Mouse (Mus musculus): Measurements from ENCODE around the gene Celsr3. TPM values are rescaled to one million over a fixed set of nuclear protein-coding genes. Genes with fewer than 3 reads are reported as not detected.
A peak's percentile ranks its signal among the peaks of the same experiment; 100 is the strongest.

Celsr3 gene
- total RNA-seq, 2 experiments from 2014 or later = 0.07 TPM

DNA sequence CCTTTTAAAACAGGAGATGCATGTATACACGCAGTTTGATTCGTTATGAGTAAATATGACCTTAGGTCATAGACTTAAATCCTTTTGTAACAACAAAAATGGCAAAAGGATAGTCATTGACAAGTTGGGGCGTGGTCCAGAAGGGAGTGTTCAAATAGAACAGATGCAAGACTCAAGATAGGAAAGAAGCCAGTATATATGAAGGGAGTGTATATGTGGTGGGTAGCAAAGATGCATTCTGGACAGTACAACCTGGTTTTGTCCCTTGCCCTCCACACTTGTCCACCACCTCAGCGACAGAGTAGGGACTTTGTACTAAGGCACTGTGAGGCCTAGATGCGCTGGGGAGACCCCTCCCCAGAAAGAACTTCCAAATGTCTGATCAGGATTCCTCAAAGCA, 18.4 kb upstream of the Celsr3 start:
- no peak for DNase-seq

DNA sequence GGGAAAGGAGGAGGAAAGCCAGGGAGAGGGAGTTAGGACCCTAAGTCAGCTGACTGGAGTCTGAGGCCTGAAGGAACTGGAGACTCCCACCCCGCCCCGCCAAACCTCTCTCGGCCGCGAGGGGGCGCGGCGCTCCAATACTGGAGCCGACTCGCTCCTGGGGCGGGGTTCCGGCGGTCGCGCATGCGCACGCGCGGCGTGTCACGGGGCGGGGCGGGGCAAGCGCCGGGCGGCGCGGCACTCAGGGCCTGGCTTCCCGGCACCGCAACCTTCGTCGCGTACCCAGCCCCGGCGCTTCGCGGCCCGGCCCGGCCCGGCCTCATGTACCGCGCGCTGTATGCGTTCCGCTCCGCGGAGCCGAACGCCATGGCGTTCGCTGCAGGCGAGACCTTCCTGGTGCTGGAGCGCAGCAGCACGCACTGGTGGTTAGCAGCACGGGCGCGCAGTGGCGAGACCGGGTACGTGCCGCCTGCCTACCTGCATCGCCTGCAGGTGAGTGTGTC, 17.9 kb upstream of the Celsr3 start, which contains the start of gene Nckipsd:
TSS of gene Nckipsd (plus strand) at position 206 of the 503 bp plus-strand sequence.
- DNase-seq = peak; percentile 98

DNA sequence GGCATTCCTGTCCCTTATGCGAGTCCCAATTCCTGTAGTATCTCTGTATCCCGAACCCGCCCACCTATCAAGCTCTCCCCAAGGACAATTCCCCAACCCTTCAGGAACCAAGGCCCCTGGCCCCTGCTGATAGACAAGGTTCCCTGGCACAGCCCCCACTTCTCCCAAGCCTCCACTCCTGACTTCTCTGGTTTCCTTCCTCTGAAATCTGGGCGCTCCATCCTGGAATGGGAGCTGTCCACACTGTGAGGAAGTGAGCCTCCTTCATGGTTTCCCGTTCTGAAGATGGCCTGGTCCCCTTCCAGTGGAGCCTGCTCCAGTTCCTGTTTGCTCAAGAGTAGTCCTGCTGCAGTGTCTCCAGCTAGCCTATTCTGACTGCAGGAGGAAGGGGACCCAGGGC, 16.9 kb upstream of the Celsr3 start:
- DNase-seq = peak; percentile 47

DNA sequence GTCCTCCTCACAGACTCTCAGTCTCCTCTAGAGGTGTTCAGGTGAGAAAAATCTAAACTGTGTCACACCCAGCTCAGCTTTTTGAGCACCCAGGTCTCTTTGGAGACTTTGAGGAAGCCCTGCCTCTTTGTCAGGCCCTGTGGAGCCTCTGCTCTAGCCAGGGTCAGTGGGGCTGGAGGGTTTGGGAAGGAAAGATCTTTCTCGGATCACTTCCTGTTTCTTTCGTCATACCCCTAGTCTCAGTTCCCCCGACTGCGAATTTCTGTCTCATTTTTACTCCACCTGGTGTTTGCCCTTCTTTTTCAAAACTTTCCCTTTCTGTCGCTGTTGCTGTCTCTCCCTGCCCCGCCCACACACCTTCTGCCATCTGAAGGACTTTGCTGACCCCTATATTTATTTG, 16.4 kb upstream of the Celsr3 start:
- DNase-seq = no peak

DNA sequence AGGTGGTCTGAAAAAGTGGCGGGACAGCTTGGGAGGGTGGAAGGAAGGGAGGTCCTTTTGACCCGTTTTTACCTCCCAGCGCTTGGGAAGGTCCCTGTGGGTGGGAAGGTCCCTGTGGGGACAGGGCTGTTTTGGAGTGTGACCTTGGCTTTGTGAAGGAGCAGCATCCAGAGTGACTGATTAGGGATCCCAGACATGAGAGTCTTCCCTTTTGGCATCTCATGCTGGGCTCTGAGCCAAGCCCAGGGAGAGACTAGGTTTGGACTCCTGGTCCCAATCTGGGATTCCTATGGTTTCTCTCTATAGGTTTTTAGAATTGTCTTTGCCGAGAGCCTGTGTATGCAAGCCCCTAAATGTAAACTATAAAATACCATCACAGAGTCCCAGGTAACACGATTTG, 15.6 kb upstream of the Celsr3 start:
- DNase-seq = no peak

DNA sequence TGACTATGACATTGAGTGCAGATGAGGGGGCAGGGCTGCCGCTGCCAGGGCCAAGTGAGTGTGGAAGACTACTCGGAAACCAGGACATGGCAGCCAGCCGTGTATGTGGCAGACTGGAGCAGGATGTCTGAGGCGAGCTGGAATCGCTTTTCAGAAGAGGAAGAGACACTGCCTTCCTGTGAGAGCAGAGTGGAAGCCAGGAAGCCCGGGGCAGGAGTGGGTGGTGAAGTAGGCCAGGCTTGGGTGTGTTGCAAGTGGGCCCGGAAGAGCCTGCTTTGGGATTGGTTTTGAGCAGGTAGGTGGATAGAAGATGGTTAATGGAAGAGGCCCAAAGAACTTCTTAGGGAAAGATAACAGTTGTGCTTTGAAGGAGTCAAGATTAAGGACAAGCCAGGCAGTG, 10.6 kb upstream of the Celsr3 start:
- no peak for DNase-seq

DNA sequence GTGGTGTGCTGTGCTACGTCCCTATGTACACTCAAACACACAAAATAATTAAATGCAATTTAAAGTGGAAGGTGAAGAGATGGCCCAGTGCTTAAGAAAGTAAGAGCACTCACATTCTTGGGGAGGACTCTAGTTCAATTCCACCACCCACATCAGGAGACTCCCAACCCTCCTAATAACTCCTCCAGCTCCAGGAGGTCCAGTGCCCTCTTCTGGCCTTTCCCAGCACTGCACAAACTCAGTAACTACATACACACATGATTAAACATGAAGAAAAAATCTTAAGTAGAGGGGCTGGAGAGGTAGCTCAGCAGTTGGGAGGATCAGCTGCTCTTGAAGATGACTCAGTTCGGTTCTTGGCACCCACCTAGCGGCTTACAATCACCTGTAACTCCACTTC, 6.6 kb upstream of the Celsr3 start:
- peak; percentile 76 for DNase-seq

DNA sequence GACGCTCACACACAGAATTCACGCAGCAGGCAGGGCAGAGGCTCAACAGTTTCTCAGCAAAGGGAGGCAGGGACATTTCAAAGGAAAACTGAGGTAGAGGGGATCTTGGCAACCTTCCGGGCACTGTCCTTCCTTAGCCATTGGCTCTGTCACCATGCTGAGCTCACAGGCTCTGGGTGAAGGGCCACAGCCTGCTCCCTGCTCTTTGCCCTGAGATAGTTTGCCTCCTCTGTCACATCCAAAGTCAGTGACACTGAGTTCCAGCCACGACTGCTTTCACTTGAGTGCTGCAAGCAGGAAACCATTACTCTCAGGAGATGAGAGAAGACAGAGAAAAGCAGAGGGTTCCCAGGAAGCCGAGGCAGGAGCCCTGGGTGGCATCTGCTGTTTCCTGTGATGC, 6.0 kb upstream of the Celsr3 start:
- DNase-seq = no peak

DNA sequence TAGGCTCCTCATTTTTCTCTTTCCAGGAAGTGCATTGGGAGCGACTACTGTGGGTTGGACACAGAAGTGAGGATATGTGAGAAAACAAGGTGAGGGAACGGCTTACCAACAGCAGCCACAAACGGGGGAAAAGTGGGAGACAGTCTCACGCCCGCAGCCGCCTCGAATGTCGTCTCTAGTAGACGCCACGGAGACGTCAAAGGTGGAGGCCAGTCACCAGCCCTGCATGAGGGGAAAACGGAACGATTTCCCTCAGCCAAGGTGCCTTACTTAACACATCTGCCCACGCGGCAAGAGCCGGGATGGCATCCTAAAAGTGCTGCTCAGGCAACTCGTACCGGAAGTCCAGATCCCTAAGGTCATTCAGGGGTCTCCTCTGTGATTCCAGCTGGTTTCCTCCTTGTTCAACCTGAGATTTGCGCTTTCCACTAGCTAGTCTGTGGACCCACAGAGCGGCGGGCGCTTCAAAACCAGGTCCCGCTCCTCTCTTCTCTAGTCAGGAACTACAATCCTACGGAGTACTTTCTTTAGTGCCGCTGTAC, 1.9 kb upstream of the Celsr3 start:
- DNase-seq = no peak

DNA sequence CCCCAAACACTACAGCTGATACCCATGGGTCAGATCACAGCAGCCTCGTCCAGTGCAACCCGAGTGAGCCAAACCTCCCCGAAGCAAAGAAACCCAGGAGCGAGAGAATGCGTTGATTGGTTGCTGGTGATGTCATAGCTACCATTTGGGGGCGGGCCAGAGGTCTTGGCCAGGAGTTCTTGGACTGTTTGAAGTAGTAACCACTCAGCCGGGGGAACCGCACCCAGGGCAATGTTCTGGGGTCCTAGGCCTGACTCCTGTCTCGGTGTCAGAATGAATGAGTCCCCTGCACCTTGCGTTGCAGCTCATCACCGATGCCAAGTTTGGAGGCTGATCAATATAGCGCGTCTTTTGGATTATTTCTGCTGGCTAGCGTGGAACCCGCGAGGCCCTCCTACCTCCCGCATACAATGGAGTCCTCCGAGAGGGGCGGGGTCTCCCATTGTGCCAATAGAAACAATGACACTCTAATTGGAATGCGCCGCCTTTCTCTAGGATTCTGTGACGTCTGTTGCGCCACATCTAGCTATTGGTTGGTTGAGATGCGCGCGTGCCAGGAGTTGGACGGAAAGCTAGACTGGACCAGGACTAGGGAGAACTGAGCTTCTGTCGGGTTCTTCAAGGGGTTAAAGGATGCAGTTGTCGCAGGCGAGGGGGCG, 1.2 kb upstream of the Celsr3 start:
- no peak for DNase-seq

DNA sequence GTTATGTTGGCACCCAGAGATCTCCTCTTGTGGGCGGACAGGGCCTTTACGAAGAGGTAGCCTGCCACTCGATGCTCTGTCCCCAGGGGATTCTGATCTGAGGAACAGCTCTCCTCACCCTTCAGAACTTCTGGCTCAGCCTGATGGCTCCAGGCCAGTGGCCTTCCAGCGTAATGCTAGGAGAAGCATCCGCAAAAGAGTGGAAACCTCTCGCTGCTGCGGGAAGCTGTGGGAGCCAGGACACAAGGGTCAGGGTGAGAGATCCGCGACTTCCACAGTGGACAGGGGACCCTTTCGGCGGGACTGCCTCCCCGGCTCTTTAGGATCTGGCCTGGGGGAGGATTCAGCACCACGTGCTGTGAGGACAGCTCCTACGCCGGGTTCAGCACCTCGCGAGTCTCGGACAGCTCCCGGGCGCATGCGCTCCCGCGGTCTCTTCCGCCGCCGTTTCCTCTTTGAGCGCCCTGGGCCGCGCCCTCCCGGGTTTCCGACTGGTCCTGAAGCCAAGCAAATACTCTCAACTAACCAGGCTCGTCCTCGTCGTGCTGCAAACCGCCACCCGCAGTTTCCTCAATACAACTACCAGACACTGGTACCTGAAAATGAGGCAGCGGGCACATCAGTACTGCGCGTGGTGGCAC, 700 bp downstream of the Celsr3 start:
- DNase-seq = peak; percentile 85

DNA sequence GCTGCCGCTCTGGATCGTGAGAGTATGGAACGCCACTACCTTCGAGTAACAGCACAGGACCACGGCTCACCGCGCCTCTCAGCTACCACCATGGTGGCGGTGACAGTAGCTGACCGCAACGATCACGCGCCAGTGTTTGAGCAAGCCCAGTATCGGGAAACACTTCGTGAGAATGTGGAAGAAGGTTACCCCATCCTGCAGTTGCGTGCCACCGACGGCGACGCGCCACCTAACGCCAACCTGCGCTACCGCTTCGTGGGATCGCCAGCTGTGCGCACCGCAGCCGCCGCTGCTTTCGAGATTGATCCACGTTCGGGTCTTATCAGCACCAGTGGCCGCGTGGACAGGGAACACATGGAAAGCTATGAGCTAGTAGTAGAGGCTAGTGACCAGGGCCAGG, 1.3 kb downstream of the Celsr3 start:
- no peak for DNase-seq

DNA sequence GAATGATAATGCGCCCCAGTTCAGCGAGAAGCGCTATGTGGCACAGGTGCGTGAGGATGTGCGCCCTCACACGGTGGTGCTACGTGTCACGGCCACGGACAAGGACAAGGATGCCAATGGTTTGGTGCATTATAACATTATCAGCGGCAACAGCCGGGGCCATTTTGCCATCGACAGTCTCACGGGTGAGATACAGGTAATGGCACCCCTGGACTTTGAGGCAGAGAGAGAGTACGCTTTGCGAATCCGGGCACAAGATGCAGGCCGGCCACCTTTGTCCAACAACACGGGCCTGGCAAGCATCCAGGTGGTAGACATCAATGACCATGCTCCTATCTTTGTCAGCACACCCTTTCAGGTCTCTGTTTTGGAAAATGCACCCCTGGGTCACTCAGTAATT, 1.8 kb downstream of the Celsr3 start:
- no peak for DNase-seq

DNA sequence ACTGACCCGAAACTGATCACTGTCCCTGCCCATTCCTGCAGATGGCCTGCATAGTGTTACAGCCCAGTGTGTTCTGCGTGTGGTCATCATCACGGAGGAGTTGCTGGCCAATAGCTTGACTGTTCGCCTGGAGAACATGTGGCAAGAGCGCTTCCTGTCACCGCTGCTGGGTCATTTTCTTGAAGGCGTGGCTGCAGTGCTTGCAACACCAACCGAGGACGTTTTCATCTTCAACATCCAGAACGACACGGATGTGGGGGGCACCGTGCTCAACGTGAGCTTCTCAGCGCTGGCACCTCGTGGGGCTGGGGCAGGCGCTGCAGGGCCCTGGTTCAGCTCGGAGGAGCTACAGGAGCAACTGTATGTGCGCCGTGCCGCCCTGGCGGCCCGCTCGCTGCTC, 5.5 kb downstream of the Celsr3 start:
- no peak for DNase-seq

DNA sequence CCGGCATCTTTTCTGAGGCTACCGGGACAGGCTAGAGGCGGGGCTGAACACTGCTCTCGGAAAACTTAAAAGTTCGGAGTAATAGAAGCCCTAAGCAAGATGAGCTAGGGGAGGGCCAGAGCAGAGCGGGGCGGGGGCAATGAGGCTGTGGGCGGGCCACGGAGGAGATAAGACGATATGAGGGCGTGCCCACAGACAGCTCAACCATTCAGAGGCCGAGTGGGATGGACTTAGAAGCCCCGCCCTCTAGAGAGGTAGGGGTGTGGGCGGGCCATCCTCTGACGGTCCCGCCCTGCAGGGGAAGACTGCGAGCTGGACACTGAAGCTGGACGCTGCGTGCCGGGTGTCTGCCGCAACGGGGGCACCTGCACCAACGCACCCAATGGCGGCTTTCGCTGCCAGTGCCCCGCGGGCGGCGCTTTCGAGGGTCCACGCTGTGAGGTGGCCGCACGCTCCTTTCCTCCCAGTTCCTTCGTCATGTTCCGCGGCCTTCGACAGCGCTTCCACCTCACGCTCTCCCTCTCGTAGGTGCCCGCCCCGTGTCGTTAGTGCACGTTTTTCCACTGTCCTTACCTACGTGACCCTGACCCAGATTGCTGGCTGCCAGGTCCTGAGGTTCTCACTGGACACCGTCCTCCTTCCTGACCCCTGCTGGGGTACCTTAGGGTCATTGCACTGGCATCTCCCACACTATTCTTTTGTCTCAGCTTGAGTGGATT, 6.4 kb downstream of the Celsr3 start:
- peak; percentile 88 for DNase-seq

DNA sequence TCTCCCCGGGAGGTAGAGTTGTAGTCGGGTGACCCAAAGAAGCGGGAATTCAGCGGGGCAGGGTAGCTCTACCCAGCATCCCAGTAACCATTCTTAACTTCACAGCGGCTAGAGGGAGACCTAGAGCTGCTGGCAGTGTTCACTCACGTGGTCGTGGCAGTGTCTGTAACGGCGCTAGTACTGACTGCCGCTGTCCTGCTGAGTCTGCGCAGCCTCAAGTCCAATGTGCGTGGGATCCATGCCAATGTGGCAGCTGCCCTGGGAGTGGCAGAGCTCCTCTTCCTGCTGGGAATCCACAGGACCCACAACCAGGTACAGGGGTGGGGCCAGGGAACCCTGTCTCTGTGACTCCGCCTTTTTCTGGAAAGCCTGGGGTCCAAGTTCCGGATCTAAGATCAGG, 16.9 kb downstream of the Celsr3 start:
- DNase-seq = peak; percentile 78

DNA sequence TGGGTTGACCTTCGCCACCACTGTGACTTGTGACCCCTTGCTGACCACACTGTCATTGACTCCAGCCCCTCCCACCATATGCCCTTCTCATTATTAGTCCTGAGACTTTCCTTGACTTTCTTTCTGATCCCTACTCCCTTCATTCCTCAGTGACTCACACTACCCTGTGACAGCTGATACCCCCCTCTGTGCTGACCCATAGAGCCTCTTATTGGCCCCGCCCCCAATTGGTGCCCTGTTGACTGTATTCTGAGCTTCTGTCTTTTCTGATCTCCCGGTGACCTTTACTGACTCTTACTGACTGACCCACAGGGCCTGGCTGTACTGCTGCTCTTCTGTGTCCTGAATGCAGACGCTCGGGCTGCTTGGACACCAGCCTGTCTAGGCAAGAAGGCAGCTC, 19.3 kb downstream of the Celsr3 start:
- DNase-seq = no peak

DNA sequence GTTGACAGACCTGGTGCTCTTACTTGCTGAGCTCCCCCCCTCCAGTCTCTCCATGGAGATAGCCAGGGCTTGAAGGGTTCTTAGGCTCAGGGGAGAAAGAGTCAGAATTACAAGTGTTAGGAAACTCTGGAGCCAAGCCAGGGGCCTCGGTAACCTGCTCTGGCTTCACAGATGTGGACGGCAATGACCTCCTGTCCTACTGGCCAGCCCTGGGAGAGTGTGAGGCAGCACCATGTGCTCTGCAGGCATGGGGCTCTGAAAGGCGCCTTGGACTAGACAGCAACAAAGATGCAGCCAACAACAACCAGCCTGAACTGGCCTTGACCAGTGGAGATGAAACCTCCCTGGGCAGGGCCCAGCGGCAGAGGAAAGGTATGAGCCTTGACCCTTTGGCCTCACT, 21.3 kb downstream of the Celsr3 start:
- DNase-seq = no peak

DNA sequence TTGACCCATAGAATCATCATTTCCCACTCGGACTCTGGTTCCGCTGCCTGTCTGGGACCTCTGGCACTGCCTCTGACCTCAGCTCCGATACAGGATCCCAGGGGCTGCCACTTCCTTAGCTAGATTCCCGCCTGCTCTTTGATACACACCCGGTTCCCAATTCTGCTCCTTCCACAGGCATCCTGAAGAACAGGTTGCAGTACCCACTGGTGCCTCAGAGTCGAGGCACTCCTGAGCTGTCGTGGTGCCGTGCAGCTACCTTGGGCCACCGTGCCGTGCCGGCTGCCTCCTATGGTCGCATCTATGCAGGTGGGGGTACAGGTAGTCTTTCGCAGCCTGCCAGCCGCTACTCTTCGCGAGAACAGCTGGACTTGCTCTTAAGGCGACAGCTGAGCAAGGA, 22.3 kb downstream of the Celsr3 start:
- DNase-seq = no peak

DNA sequence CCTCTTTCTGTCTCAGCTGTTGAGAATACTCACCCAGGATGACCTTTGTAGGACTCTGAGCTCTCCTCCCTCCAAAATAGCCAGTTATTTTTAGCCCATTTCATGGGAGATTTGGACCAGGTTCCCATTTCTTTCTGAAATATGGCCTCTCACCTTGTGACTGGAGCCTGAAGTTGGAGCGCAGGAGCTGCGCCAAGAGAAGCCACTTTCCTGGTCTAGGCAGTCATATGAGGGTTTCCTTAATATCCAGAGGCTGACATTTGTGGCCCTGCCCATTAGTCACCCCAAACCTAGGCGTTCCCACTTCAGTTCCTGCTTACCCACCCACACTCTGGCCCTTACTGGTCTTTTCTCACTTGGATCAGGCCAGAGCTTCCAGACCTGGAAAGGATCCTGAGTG, 26.9 kb downstream of the Celsr3 start, which contains the start of gene Slc26a6:
TSS of gene Slc26a6 (plus strand) at position 308 of the 400 bp plus-strand sequence.
- DNase-seq = peak; percentile 19

DNA sequence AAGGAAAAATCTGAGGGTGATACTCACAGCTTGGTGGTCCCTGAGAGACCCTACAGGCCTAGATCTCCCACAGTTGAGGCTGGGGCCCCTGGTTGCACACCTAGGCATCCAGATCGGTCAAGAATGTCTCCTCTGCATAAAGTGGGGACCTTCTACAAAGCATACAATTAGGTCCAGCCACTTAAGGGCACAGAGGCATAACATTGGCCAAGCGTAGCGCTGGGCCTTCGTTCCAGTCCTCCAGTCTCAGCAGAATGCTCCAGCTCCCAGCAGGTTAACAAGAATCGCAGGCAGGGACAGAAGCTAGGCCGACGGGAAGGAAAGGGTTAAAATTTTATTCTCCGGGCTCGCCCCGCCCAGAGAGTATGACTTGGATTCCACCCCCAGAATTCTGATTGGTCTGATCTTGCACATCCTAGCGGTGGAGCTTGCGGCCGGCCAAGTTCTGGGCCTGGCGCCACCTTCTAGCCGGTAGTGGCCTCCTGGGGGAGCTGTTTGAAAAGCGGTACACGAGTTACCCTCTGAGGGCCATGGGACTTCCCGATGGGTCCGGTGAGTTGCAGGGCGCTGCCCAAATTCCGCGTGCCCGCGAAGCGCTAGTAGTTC, 27.6 kb downstream of the Celsr3 start:
- DNase-seq = peak; percentile 93

DNA sequence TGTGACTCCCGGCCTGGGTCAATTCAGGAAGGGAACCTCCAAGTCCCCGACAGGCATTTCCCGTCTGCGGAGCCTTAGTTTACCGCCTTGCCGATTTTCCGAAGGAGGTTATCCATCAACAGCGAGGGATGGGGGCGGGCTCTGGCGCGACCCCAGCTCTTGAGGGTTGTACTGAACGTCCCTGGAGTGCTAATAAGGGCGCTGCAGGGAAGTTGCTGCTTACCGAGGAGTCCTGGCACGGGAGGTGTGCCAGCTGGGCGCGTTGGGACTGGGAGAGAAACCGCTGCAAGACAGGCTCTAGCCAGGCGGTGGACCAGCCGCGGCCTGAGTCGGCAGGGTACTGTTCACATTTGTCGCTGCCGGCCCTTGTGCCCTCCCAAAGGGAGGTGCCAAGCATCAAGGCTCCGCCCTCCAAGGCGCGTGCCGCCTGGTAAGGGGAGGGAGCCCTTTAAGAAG, 28.1 kb downstream of the Celsr3 start:
- peak; percentile 84 for DNase-seq

DNA sequence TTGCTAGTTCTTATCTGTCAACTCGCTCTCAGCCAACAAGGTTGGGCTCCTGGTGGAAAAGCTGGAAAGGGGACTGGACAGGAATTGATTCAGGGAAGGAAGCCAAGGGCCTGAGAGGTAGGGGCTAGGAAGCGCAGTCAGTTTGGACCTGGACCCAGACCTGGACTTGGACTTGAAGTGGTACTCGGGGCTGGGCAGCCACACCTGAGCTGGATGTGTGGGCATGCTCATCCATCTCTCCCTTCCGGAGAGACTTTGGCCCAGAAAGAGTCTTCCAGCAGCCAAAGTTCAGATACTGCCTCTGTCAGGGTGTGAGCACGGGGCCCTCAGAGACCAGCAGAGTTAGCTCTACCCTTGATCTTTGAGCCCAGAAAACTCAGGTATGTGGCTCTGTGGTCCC, 29.2 kb downstream of the Celsr3 start:
- peak; percentile 39 for DNase-seq

All from heart, postnatal 4 days (tissue).